Mouse (Mus musculus) neural tube, embryonic 11.5 days (tissue): ENCODE measurements around the gene Zfp398. TPM values are rescaled to one million over a fixed set of nuclear protein-coding genes. Genes with fewer than 3 reads are reported as not detected.

Experiments
- ATAC-seq: fragments of 200-750 bp; cut with Nextera tagmentation; 2 replicates; pipeline ENCODE4 v1.8.0; 2017; ENCODE audit warnings: moderate number of reproducible peaks, mild to moderate bottlenecking, moderate TSS enrichment, moderate library complexity; ENCODE audit not compliant: insufficient read depth, low FRiP score, low TSS enrichment
- DNase-seq: peaks from one replicate; pipeline ENCODE4 v3.0.0-alpha.2; 2015; ENCODE audit warnings: low spot score
- H3K27ac ChIP-seq: fragments of 300-500 bp; sonication (generic); 2 replicates; pipeline ENCODE4 v1.5.1; 2014; ENCODE audit warnings: low read depth, mild to moderate bottlenecking, low read length
- H3K27me3 ChIP-seq: fragments of 300-500 bp; sonication (generic); 2 replicates; pipeline ENCODE4 v1.6.1; 2014; ENCODE audit warnings: mild to moderate bottlenecking, low read length, mixed read lengths; ENCODE audit not compliant: control insufficient read depth, insufficient read depth
- H3K36me3 ChIP-seq: fragments of 300-500 bp; sonication (generic); 2 replicates; pipeline ENCODE4 v1.6.1; 2014; ENCODE audit warnings: mild to moderate bottlenecking, low read length, moderate library complexity, mixed read lengths; ENCODE audit not compliant: control insufficient read depth, insufficient read depth
- H3K4me1 ChIP-seq: fragments of 300-500 bp; sonication (generic); 2 replicates; pipeline ENCODE4 v1.6.1; 2014; ENCODE audit warnings: low read length, mixed read lengths; ENCODE audit not compliant: control insufficient read depth, insufficient read depth
- H3K4me2 ChIP-seq: fragments of 300-500 bp; sonication (generic); 2 replicates; pipeline ENCODE4 v1.6.1; 2014; ENCODE audit warnings: low read depth, mild to moderate bottlenecking, moderate library complexity
- H3K4me3 ChIP-seq: fragments of 300-500 bp; sonication (generic); 2 replicates; pipeline ENCODE4 v1.5.1; 2014; ENCODE audit warnings: low read depth, low read length
- H3K9ac ChIP-seq: fragments of 300-500 bp; sonication (generic); 2 replicates; pipeline ENCODE4 v1.6.1; 2014; ENCODE audit warnings: mild to moderate bottlenecking, low read length
- H3K9me3 ChIP-seq: fragments of 300-500 bp; sonication (generic); 2 replicates; pipeline ENCODE4 v1.6.1; 2016; ENCODE audit warnings: low read length; ENCODE audit not compliant: control insufficient read depth
- WGBS: fragments of 180-500 bp; shearing (Covaris S2); extraction: QIAGEN DNeasy Blood & Tissue Kit; methylation state at CpG from one replicate; pipeline ENCODE4 v1.1.7; 2014; 5-methylcytosine and 5-hydroxymethylcytosine counted together
- polyA plus RNA-seq: library from polyadenylated mRNA; unstranded; fragments of >200 nt; fragmentation: Nextera tagmentation; extraction: Ambion mirVana; gene quantifications from 2 replicates; pipeline ENCODE4 v1.2.1, GENCODE M21; 2014

The Zfp398 gene
- 9.9 TPM in 2 replicates for polyA plus RNA-seq

GRCm38 (mm10) chr6:47835482-47835983 lies at the start of gene Zfp398:
TSS of gene Zfp398 (plus strand) at chr6:47835661.
- peak within 1 kb of the TSS; percentile 94 for H3K9ac ChIP-seq
- no peaks in the 10 kb centered on the region for H3K36me3 ChIP-seq
- no peaks in the 10 kb centered on the region for H3K9me3 ChIP-seq
- peak; percentile 95 for ATAC-seq
- peak within 1 kb of the TSS; percentile 96 for H3K4me3 ChIP-seq
- H3K4me1 ChIP-seq: no peaks in the 10 kb centered on the region
- H3K27ac ChIP-seq: peak within 1 kb of the TSS; percentile 94
- peak within 1 kb of the TSS; percentile 70 for H3K4me2 ChIP-seq
- WGBS: 0% methylated on average over 39 of the region's 52 CpGs
- H3K27me3 ChIP-seq: no peaks in the 10 kb centered on the region
- peak; percentile 96 for DNase-seq

DNA sequence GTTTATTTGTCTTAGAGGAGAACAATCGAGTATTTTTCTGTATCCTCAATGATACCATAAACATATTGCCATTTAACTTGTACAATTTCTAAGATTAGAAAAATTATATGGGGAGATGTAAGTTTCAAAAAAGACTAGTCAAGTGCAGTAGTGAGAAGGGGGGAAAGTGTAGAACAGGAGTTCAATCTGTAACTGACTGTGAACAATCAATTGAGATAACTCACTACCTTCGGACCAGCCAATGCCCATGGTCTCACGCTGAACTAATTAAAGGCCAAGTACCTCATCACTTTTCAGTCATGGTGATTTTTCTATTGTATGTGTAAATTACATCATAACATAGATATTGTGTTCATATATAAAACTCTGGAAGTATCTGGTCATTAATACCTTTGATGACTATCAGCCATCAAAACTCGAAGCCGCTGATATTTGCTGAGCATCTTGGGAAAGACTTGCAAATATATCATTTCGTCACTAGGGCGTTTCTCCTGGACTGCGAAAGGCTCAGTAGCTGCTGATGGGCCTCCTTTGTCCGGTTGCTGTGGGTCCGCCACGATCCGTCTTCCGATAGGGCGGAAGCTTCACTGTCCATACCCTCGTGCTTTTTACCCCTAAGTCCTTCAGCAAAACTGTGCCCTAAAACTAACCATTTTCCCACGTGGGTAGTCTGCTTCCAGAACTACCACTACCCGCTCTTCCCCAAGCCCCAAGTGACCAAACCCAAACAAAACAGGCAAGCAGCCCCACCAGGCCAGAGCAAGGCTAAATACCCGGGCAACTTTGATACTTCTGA lies 47.3 kb upstream of the Zfp398 start:
- Histone ChIP-seq H3K27me3 (no peaks in the 10 kb centered on the region), H3K4me3 (peak overlapping the region; percentile 32), H3K36me3 (no peaks in the 10 kb centered on the region), H3K9me3 (no peaks in the 10 kb centered on the region), H3K4me2 (peak overlapping the region; percentile 51), H3K9ac (peak overlapping the region; percentile 69), H3K4me1 (0 out of 2 replicates have a peak, but pooled peaks cover 3% of the 10 kb centered on the region), H3K27ac (peak overlapping the region; percentile 93)
- ATAC-seq (peak; percentile 94), DNase-seq (peak; percentile 79)
- 1% methylated on average over 18 of the region's 18 CpGs for WGBS

- ATAC-seq: no peak
Observed at GRCm38 (mm10) chr6:47788821-47789220, 46.6 kb upstream of the Zfp398 start.

DNA sequence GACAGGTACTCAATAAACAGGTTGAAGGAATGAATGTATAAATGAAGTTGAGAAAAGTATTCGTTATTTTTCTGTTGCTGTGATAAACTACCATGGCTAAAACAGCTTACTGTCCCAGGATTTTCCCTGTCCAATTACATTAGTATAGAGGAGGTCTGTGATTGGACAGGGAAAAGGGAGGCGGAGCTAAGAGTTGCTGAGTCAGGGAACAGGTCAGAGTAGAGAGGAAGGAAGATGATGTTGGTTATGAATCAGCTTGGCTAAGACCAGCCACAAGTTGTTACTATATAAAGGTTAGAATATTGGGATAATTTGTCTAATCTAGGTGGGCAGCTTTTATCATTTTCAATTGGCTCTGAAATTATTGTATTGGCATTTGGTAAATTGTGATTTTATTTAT lies 44.7 kb upstream of the Zfp398 start:
- Histone ChIP-seq H3K4me2 (no peak overlapping the region), H3K4me1 (0 out of 2 replicates have a peak, but pooled peaks cover 3% of the 10 kb centered on the region), H3K27ac (no peak overlapping the region), H3K27me3 (no peaks in the 10 kb centered on the region), H3K4me3 (no peak overlapping the region), H3K9ac (no peak overlapping the region), H3K9me3 (no peaks in the 10 kb centered on the region), H3K36me3 (peaks cover 4% of the 10 kb centered on the region; the same call in 1 of the 2 replicates)
- ATAC-seq: no peak
- DNase-seq: no peak
- 50% methylated on average over 2 of the region's 2 CpGs for WGBS

More at GRCm38 (mm10) chr6:47788821-47789220, 46.6 kb upstream of the Zfp398 start:
- Histone ChIP-seq H3K9me3 (no peaks in the 10 kb centered on the region), H3K4me2 (peak overlapping the region; percentile 51), H3K4me1 (0 out of 2 replicates have a peak, but pooled peaks cover 3% of the 10 kb centered on the region), H3K27ac (peak overlapping the region; percentile 93), H3K9ac (peak overlapping the region; percentile 69), H3K36me3 (no peaks in the 10 kb centered on the region), H3K4me3 (peak overlapping the region; percentile 32), H3K27me3 (no peaks in the 10 kb centered on the region)
- no peak for DNase-seq
- 51% methylated on average over 3 of the region's 3 CpGs for WGBS

GRCm38 (mm10) chr6:47792533-47792932 lies 42.9 kb upstream of the Zfp398 start:
- no peak overlapping the region for H3K4me2 ChIP-seq
- no peak overlapping the region for H3K4me3 ChIP-seq
- no peaks in the 10 kb centered on the region for H3K27me3 ChIP-seq
- no peak overlapping the region for H3K9ac ChIP-seq
- no peaks in the 10 kb centered on the region for H3K9me3 ChIP-seq
- H3K27ac ChIP-seq: no peak overlapping the region
- 84% methylated on average over 2 of the region's 2 CpGs for WGBS
- H3K4me1 ChIP-seq: 0 out of 2 replicates have a peak, but pooled peaks cover 3% of the 10 kb centered on the region
- DNase-seq (no peak), ATAC-seq (no peak)
- peaks cover 18% of the 10 kb centered on the region for H3K36me3 ChIP-seq

DNA sequence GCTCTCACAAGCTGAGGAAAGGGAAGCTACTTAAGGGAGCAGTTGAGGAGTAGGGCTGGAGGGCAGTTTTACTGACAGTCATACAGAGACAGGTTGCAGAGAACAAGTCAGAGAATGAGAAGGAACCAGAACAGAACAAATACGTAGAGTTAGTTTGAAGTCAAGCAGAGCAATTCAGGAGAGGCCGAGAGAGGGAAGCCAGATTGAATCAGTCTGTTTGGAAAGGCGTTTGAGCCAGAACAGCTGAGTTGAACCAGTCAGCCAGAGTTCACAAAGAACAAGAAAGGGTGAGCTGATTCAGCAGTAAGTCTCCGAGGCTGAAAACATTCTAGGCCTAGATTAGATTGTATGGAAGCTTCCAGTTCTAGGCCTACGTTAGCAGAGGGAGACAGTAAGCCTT lies 42.2 kb upstream of the Zfp398 start:
- ATAC-seq (no peak), DNase-seq (no peak)
- no peak overlapping the region for H3K9ac ChIP-seq
- no peaks in the 10 kb centered on the region for H3K9me3 ChIP-seq
- 83% methylated on average over 5 of the region's 5 CpGs for WGBS
- no peak overlapping the region for H3K27ac ChIP-seq
- no peaks in the 10 kb centered on the region for H3K27me3 ChIP-seq
- 0 out of 2 replicates have a peak, but pooled peaks cover 3% of the 10 kb centered on the region for H3K4me1 ChIP-seq
- H3K4me2 ChIP-seq: no peak overlapping the region
- no peak overlapping the region for H3K4me3 ChIP-seq
- peaks cover 19% of the 10 kb centered on the region for H3K36me3 ChIP-seq

DNA sequence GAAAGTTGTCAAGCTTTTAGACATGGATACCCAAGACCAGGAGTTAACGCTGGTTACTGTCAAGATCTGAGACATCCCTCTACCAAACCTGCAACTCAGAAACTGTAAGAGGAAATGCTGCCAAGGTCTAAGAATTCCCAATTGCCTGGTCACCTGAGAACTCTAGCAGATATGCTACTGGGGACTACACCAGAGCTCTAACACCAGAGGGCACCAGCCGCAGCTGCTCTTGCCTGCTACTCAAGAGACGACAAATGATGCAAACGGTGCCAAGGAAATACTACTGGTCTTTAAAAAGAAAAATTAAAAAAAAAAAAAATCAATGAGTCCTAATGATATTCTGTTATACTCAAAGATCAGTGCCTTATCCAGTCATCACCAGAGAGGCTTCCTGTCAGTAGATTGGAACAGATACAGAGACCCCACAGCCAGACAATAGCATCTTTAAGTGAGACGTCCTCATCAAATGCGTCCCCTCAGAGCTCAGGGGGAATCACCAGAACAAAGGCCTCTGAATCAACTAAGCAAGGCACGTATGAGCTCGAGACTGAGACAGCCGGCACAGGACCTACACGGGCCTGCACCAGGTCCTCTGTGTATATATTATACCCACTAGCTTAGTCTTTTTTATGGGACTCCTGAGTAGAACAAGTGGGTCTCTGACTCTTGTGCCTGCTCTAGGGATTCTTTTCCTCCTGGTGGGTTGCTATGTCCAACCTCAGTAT lies 41.2 kb upstream of the Zfp398 start:
- Histone ChIP-seq H3K4me2 (no peak overlapping the region), H3K4me3 (no peak overlapping the region), H3K27ac (no peak overlapping the region), H3K4me1 (0 out of 2 replicates have a peak, but pooled peaks cover under 1% of the 10 kb centered on the region), H3K9ac (no peak overlapping the region), H3K9me3 (no peaks in the 10 kb centered on the region), H3K27me3 (no peaks in the 10 kb centered on the region), H3K36me3 (peaks cover 24% of the 10 kb centered on the region)
- ATAC-seq: no peak; the same call in 1 of the 2 replicates
- 69% methylated on average over 10 of the region's 10 CpGs for WGBS
- no peak for DNase-seq

- H3K9me3 ChIP-seq: no peaks in the 10 kb centered on the region
- no peak overlapping the region for H3K4me3 ChIP-seq
- WGBS: 53% methylated on average over 6 of the region's 6 CpGs
- ATAC-seq (peak; percentile 23; the same call in 1 of the 2 replicates), DNase-seq (peak; percentile 65)
- H3K4me2 ChIP-seq: no peak overlapping the region
- no peak overlapping the region for H3K27ac ChIP-seq
- no peaks in the 10 kb centered on the region for H3K4me1 ChIP-seq
- H3K9ac ChIP-seq: no peak overlapping the region
- H3K36me3 ChIP-seq: peaks cover 57% of the 10 kb centered on the region
- H3K27me3 ChIP-seq: no peaks in the 10 kb centered on the region
Observed at GRCm38 (mm10) chr6:47799079-47799478, 36.4 kb upstream of the Zfp398 start.
